In the genomic region with DNA sequence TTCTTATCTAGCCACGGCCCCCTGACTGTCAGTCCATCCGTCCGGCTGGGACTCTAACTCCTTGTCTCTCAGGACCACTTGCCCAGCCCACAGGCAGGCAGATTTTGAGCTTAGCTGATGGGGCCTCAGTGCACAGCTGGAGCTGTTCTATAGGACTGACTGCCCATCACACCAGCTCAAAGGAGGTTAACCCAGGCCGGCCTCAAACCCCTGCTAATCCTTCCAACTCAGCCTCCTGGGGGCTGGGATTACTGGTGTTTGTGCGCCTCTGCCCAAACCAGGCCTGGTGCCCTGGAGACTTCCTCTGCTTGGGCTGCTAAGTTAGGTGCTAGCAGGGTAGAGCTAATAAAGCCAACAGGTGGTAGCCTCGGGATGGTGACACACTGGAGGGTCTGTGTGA, we compare ENCODE assay signal across 9 mouse cellular contexts. TPM values are rescaled to one million over a fixed set of nuclear protein-coding genes. Genes with fewer than 3 reads are reported as not detected.
DNase-seq lines count a peak whose midpoint lies in the region; ATAC-seq and TF ChIP-seq lines count a peak whose summit lies in the region.
"Had no signal": no experiment of that assay in that cellular context is flagged by ENCODE, and none has a peak within 500 bp of the region (broad histone marks: within the 10 kb centered on the region; RNA-seq: fewer than 3 reads in every experiment).

No protein-coding gene starts in this region.

- H3K4me2 ChIP-seq in kidney, postnatal 0 days (ENCODE audit: low read length): no peak overlapping the region
- no peak overlapping the region for H3K4me2 ChIP-seq in embryonic facial prominence, embryonic 13.5 days
- no peak overlapping the region for H3K4me2 ChIP-seq in hindbrain, postnatal 0 days (ENCODE audit: low read depth, low read length)
- H3K4me2 ChIP-seq in midbrain, postnatal 0 days (ENCODE audit: low read depth, low read length, poor library complexity, severe bottlenecking): no peak overlapping the region

- H3K9me3 ChIP-seq in kidney, postnatal 0 days (replicated peaks; ENCODE audit: low read length): no peaks in the 10 kb centered on the region
- no peaks in the 10 kb centered on the region for H3K9me3 ChIP-seq in embryonic facial prominence, embryonic 13.5 days
- H3K9me3 ChIP-seq in hindbrain, postnatal 0 days (ENCODE audit: low read length): no peaks in the 10 kb centered on the region
- H3K9me3 ChIP-seq in midbrain, postnatal 0 days (ENCODE audit: low read length): no peaks in the 10 kb centered on the region

- H3K4me1 ChIP-seq in kidney, postnatal 0 days (replicated peaks; ENCODE audit: insufficient read depth, low read length): peaks cover 40% of the 10 kb centered on the region
- H3K4me1 ChIP-seq in embryonic facial prominence, embryonic 13.5 days: peaks cover 58% of the 10 kb centered on the region
- H3K4me1 ChIP-seq in hindbrain, postnatal 0 days (ENCODE audit: insufficient read depth, low read length): peaks cover 20% of the 10 kb centered on the region
- peaks cover 9% of the 10 kb centered on the region for H3K4me1 ChIP-seq in midbrain, postnatal 0 days (ENCODE audit: insufficient read depth, low read length)

- 0 out of 2 replicates have a peak overlapping the region, but pooled peaks have one; percentile 31 for H3K9ac ChIP-seq in kidney, postnatal 0 days (ENCODE audit: low read depth, low read length)
- H3K9ac ChIP-seq in embryonic facial prominence, embryonic 13.5 days: no peak overlapping the region
- no peak overlapping the region for H3K9ac ChIP-seq in hindbrain, postnatal 0 days (replicated peaks; ENCODE audit: low read length)
- no peak overlapping the region for H3K9ac ChIP-seq in midbrain, postnatal 0 days (replicated peaks; ENCODE audit: low read length, poor library complexity, severe bottlenecking)

- H3K27ac ChIP-seq in kidney, postnatal 0 days: no peak overlapping the region
- H3K27ac ChIP-seq in embryonic facial prominence, embryonic 13.5 days: peak overlapping the region; percentile 66
- H3K27ac ChIP-seq in hindbrain, postnatal 0 days: peak overlapping the region; percentile 79
- 0 out of 2 replicates have a peak overlapping the region, but pooled peaks have one; percentile 47 for H3K27ac ChIP-seq in midbrain, postnatal 0 days (ENCODE audit: low read depth, low read length)

- H3K4me3 ChIP-seq in kidney, postnatal 0 days (replicated peaks; ENCODE audit: low read depth, low read length): no peak overlapping the region
- no peak overlapping the region for H3K4me3 ChIP-seq in embryonic facial prominence, embryonic 13.5 days
- H3K4me3 ChIP-seq in hindbrain, postnatal 0 days (ENCODE audit: low read length): no peak overlapping the region
- no peak overlapping the region for H3K4me3 ChIP-seq in midbrain, postnatal 0 days (ENCODE audit: low read depth, low read length)

- TF ChIP-seq CTCF in kidney, postnatal 0 days (IDR thresholded peaks at IDR 0.05; ENCODE audit: low read depth): no peak
- no peak for TF ChIP-seq CTCF in hindbrain, postnatal 0 days (IDR thresholded peaks at IDR 0.05; ENCODE audit: low read depth)
- no peak for TF ChIP-seq CTCF in midbrain, postnatal 0 days (IDR thresholded peaks at IDR 0.05)

- H3K27me3 ChIP-seq in kidney, postnatal 0 days (ENCODE audit: insufficient read depth, low read length): no peaks in the 10 kb centered on the region
- H3K27me3 ChIP-seq in embryonic facial prominence, embryonic 13.5 days: no peaks in the 10 kb centered on the region
- H3K27me3 ChIP-seq in hindbrain, postnatal 0 days (ENCODE audit: insufficient read depth, low read length): no peaks in the 10 kb centered on the region
- H3K27me3 ChIP-seq in midbrain, postnatal 0 days (ENCODE audit: insufficient read depth, low read length): no peaks in the 10 kb centered on the region
- H3K27me3 ChIP-seq: Patski had no signal

- H3K36me3 ChIP-seq in kidney, postnatal 0 days (ENCODE audit: insufficient read depth, low read length): peaks cover 28% of the 10 kb centered on the region
- H3K36me3 ChIP-seq in embryonic facial prominence, embryonic 13.5 days: peaks cover 88% of the 10 kb centered on the region
- H3K36me3 ChIP-seq in hindbrain, postnatal 0 days (ENCODE audit: insufficient read depth, low read length): peaks cover 14% of the 10 kb centered on the region; the same call in 1 of the 2 replicates
- peaks cover 53% of the 10 kb centered on the region for H3K36me3 ChIP-seq in midbrain, postnatal 0 days (ENCODE audit: insufficient read depth, low read length)

- no peak for DNase-seq in kidney, postnatal 0 days (ENCODE audit: low spot score)
- no peak for DNase-seq in kidney, postnatal 4 days
- DNase-seq in hindbrain, postnatal 0 days (ENCODE audit: low spot score): no peak
- DNase-seq in midbrain, postnatal 0 days (ENCODE audit: low spot score): no peak
- no peak for DNase-seq in right cerebral cortex, postnatal 14 days
- no peak for DNase-seq in gastrocnemius, adult 8-10 months (ENCODE audit: low spot score in 2 of 2)

- WGBS in kidney, postnatal 0 days: 65% methylated on average over 6 of the region's 6 CpGs
- WGBS in embryonic facial prominence, embryonic 13.5 days: 41% methylated on average over 6 of the region's 6 CpGs
- WGBS in hindbrain, postnatal 0 days: 33% methylated on average over 6 of the region's 6 CpGs
- WGBS in midbrain, postnatal 0 days: 19% methylated on average over 6 of the region's 6 CpGs

- no peak for ATAC-seq in kidney, postnatal 0 days (replicated peaks; ENCODE audit: low FRiP score, low read depth)
- ATAC-seq in embryonic facial prominence, embryonic 13.5 days (ENCODE audit: insufficient number of reproducible peaks, insufficient read depth, low FRiP score, low TSS enrichment, low read depth): no peak
- no peak for ATAC-seq in hindbrain, postnatal 0 days
- no peak for ATAC-seq in midbrain, postnatal 0 days (ENCODE audit: low FRiP score)
- no peak for ATAC-seq in frontal cortex, adult (ENCODE audit: low TSS enrichment)
- ATAC-seq: Patski had no signal

RNA-seq across cellular contexts. Expression of a gene that starts 19.2 kb away (rescaled TPM):
- polyA plus RNA-seq in kidney, postnatal 0 days (2015; fragmentation: Nextera tagmentation; extraction: Ambion mirVana): 87.7 and 96.4 TPM in 2 replicates
- 122 and 131 TPM in 2 replicates for polyA plus RNA-seq in embryonic facial prominence, embryonic 13.5 days (2015; fragmentation: Nextera tagmentation; extraction: Ambion mirVana)
- 177 and 187 TPM in 2 replicates for total RNA-seq in hindbrain, postnatal 0 days (2014; rRNA removed)
- 121 and 137 TPM in 2 replicates for polyA plus RNA-seq in hindbrain, postnatal 0 days (2015; fragmentation: Nextera tagmentation; extraction: Ambion mirVana)
- total RNA-seq in midbrain, postnatal 0 days (2014; rRNA removed): 206 and 216 TPM in 2 replicates
- 174 and 179 TPM in 2 replicates for polyA plus RNA-seq in midbrain, postnatal 0 days (2015; fragmentation: Nextera tagmentation; extraction: Ambion mirVana)
- total RNA-seq in gastrocnemius, adult 8-10 months (2022): 10 to 100 TPM in 2 of 4 experiments, 1 to 10 TPM in 2; 5.9 to 11.2 (median 9.0) TPM

RNA-seq across cellular contexts. Expression of a gene that starts 22.6 kb away (rescaled TPM):
- 5.1 and 5.6 TPM in 2 replicates for polyA plus RNA-seq in kidney, postnatal 0 days (2015; fragmentation: Nextera tagmentation; extraction: Ambion mirVana)
- polyA plus RNA-seq in embryonic facial prominence, embryonic 13.5 days (2015; fragmentation: Nextera tagmentation; extraction: Ambion mirVana): 10.5 and 11.8 TPM in 2 replicates
- total RNA-seq in hindbrain, postnatal 0 days (2014; rRNA removed): 29.4 and 30.0 TPM in 2 replicates
- polyA plus RNA-seq in hindbrain, postnatal 0 days (2015; fragmentation: Nextera tagmentation; extraction: Ambion mirVana): 31.6 and 32.3 TPM in 2 replicates
- total RNA-seq in midbrain, postnatal 0 days (2014; rRNA removed): 37.7 and 43.6 TPM in 2 replicates
- polyA plus RNA-seq in midbrain, postnatal 0 days (2015; fragmentation: Nextera tagmentation; extraction: Ambion mirVana): 38.2 and 41.8 TPM in 2 replicates
- under 1 TPM; 0.19 to 0.51 (median 0.32) TPM for total RNA-seq in gastrocnemius, adult 8-10 months (2022)

RNA-seq across cellular contexts. Expression of a gene that starts 35.8 kb away (rescaled TPM):
- 716 and 863 TPM in 2 replicates for polyA plus RNA-seq in kidney, postnatal 0 days (2015; fragmentation: Nextera tagmentation; extraction: Ambion mirVana)
- polyA plus RNA-seq in embryonic facial prominence, embryonic 13.5 days (2015; fragmentation: Nextera tagmentation; extraction: Ambion mirVana): 596 and 632 TPM in 2 replicates
- total RNA-seq in hindbrain, postnatal 0 days (2014; rRNA removed): 124 and 141 TPM in 2 replicates
- 351 and 362 TPM in 2 replicates for polyA plus RNA-seq in hindbrain, postnatal 0 days (2015; fragmentation: Nextera tagmentation; extraction: Ambion mirVana)
- total RNA-seq in midbrain, postnatal 0 days (2014; rRNA removed): 177 and 224 TPM in 2 replicates
- polyA plus RNA-seq in midbrain, postnatal 0 days (2015; fragmentation: Nextera tagmentation; extraction: Ambion mirVana): 308 and 329 TPM in 2 replicates
- total RNA-seq in gastrocnemius, adult 8-10 months (2022): 100 to 1,000 TPM; 371 to 534 (median 431) TPM

RNA-seq across cellular contexts. Expression of a gene that starts 42.3 kb away (rescaled TPM):
- polyA plus RNA-seq in kidney, postnatal 0 days (2015; fragmentation: Nextera tagmentation; extraction: Ambion mirVana): not detected in 2 replicates
- polyA plus RNA-seq in embryonic facial prominence, embryonic 13.5 days (2015; fragmentation: Nextera tagmentation; extraction: Ambion mirVana): 0.62 and 0.84 TPM in 2 replicates
- total RNA-seq in hindbrain, postnatal 0 days (2014; rRNA removed): not detected in 2 replicates
- polyA plus RNA-seq in hindbrain, postnatal 0 days (2015; fragmentation: Nextera tagmentation; extraction: Ambion mirVana): not detected in 2 replicates
- not detected in 2 replicates for total RNA-seq in midbrain, postnatal 0 days (2014; rRNA removed)
- 0.29 TPM in 1 of 2 replicates, not detected in the other for polyA plus RNA-seq in midbrain, postnatal 0 days (2015; fragmentation: Nextera tagmentation; extraction: Ambion mirVana)
- total RNA-seq in gastrocnemius, adult 8-10 months (2022): not detected

RNA-seq across cellular contexts. Expression of a gene that starts 51.6 kb away (rescaled TPM):
- 13.9 and 14.8 TPM in 2 replicates for polyA plus RNA-seq in kidney, postnatal 0 days (2015; fragmentation: Nextera tagmentation; extraction: Ambion mirVana)
- polyA plus RNA-seq in embryonic facial prominence, embryonic 13.5 days (2015; fragmentation: Nextera tagmentation; extraction: Ambion mirVana): 22.5 and 23.3 TPM in 2 replicates
- 13.3 and 14.2 TPM in 2 replicates for total RNA-seq in hindbrain, postnatal 0 days (2014; rRNA removed)
- 11.9 and 12.9 TPM in 2 replicates for polyA plus RNA-seq in hindbrain, postnatal 0 days (2015; fragmentation: Nextera tagmentation; extraction: Ambion mirVana)
- 11.8 and 16.0 TPM in 2 replicates for total RNA-seq in midbrain, postnatal 0 days (2014; rRNA removed)
- polyA plus RNA-seq in midbrain, postnatal 0 days (2015; fragmentation: Nextera tagmentation; extraction: Ambion mirVana): 12.0 TPM in 2 replicates
- total RNA-seq in gastrocnemius, adult 8-10 months (2022): 1 to 10 TPM; 3.2 to 5.9 (median 4.7) TPM
